Mouse (Mus musculus) stomach, postnatal 0 days (tissue): ENCODE data around the gene Sult5a1. TPM values are rescaled to one million over a fixed set of nuclear protein-coding genes. Genes with fewer than 3 reads are reported as not detected.

Experiments
- ATAC-seq: fragments of 200-750 bp; cut with Nextera tagmentation; 2 replicates; pipeline ENCODE4 v1.8.0; 2017; ENCODE audit not compliant: low FRiP score, low TSS enrichment
- DNase-seq: peaks from one replicate; pipeline ENCODE4 v3.0.0-alpha.2; 2016; ENCODE audit warnings: low spot score
- H3K27ac ChIP-seq: fragments of 300-500 bp; sonication (generic); replicated peaks from 2 replicates; pipeline ENCODE4 v1.5.1; 2014; ENCODE audit warnings: mild to moderate bottlenecking, control low read depth
- H3K27me3 ChIP-seq: fragments of 300-500 bp; sonication (generic); 2 replicates; pipeline ENCODE4 v1.6.1; 2014; ENCODE audit warnings: low read length; ENCODE audit not compliant: control insufficient read depth, insufficient read depth
- H3K36me3 ChIP-seq: fragments of 300-500 bp; sonication (generic); 2 replicates; pipeline ENCODE4 v1.6.1; 2014; ENCODE audit warnings: low read length, mixed read lengths; ENCODE audit not compliant: control insufficient read depth, insufficient read depth
- H3K4me1 ChIP-seq: fragments of 300-500 bp; sonication (generic); replicated peaks from 2 replicates; pipeline ENCODE4 v1.6.1; 2014; ENCODE audit warnings: antibody characterized with exemption; ENCODE audit not compliant: control insufficient read depth, insufficient read depth
- H3K4me2 ChIP-seq: fragments of 300-500 bp; sonication (generic); replicated peaks from 2 replicates; pipeline ENCODE4 v1.6.1; 2014; ENCODE audit warnings: low read depth, mild to moderate bottlenecking, control low read depth, moderate library complexity
- H3K4me3 ChIP-seq: fragments of 300-500 bp; sonication (generic); 2 replicates; pipeline ENCODE4 v1.5.1; 2014; ENCODE audit warnings: low read depth, low read length, control low read depth
- H3K9ac ChIP-seq: fragments of 300-500 bp; sonication (generic); 2 replicates; pipeline ENCODE4 v1.6.1; 2014; ENCODE audit warnings: mild to moderate bottlenecking, low read length, control low read depth, mixed read lengths
- H3K9me3 ChIP-seq: fragments of 300-500 bp; sonication (generic); 2 replicates; pipeline ENCODE4 v1.6.1; 2016; ENCODE audit warnings: low read length; ENCODE audit not compliant: control insufficient read depth
- CTCF ChIP-seq: IDR thresholded peaks from 2 replicates; pipeline ENCODE4 v1.5.1; 2016; ENCODE audit warnings: antibody characterized with exemption, low read depth, mild to moderate bottlenecking, moderate library complexity
- EP300 ChIP-seq: optimal IDR thresholded peaks from 2 replicates; pipeline ENCODE3; 2016; ENCODE audit warnings: antibody characterized with exemption
- WGBS: fragments of 180-500 bp; shearing (Covaris S2); extraction: QIAGEN DNeasy Blood & Tissue Kit; methylation state at CpG from one replicate; pipeline ENCODE4 v1.1.7; 2014; 5-methylcytosine and 5-hydroxymethylcytosine counted together
- polyA plus RNA-seq: library from polyadenylated mRNA; unstranded; fragments of >200 nt; fragmentation: Nextera tagmentation; extraction: Ambion mirVana; gene quantifications from 2 replicates; pipeline ENCODE4 v1.2.1, GENCODE M21; 2015

Sult5a1 gene
- polyA plus RNA-seq, 1 experiment from 2014 or later = 7.8 TPM

GRCm38 (mm10) chr8:123132953-123133352, 25.2 kb downstream of the Sult5a1 start:
- no peaks in the 10 kb centered on the region for H3K9me3 ChIP-seq
- 88% methylated on average over 2 of the region's 2 CpGs for WGBS

GRCm38 (mm10) chr8:123131041-123131440, 27.1 kb downstream of the Sult5a1 start:
- H3K36me3 ChIP-seq = no peaks in the 10 kb centered on the region
- H3K4me1 ChIP-seq = no peaks in the 10 kb centered on the region; the same call in none of the 2 replicates
- ATAC-seq = no peak
- no peak for TF ChIP-seq CTCF
- no peak for TF ChIP-seq EP300
- H3K4me2 ChIP-seq = no peak overlapping the region
- WGBS = 58% methylated on average over 9 of the region's 9 CpGs
- H3K4me3 ChIP-seq = no peak overlapping the region
- no peaks in the 10 kb centered on the region for H3K27me3 ChIP-seq
- no peaks in the 10 kb centered on the region for H3K9me3 ChIP-seq
- DNase-seq = no peak
- H3K9ac ChIP-seq = no peak overlapping the region
- H3K27ac ChIP-seq = no peak overlapping the region

More at GRCm38 (mm10) chr8:123132953-123133352, 25.2 kb downstream of the Sult5a1 start:
- H3K4me1 ChIP-seq = peaks cover 1% of the 10 kb centered on the region; the same call in 1 of the 2 replicates
- no peak overlapping the region for H3K27ac ChIP-seq
- no peak for DNase-seq
- H3K4me2 ChIP-seq = no peak overlapping the region
- no peak overlapping the region for H3K4me3 ChIP-seq
- ATAC-seq = no peak
- H3K36me3 ChIP-seq = no peaks in the 10 kb centered on the region
- TF ChIP-seq EP300 = no peak
- TF ChIP-seq CTCF = peak; percentile 42
- H3K9ac ChIP-seq = no peak overlapping the region
- no peaks in the 10 kb centered on the region for H3K27me3 ChIP-seq

- Histone ChIP-seq H3K9me3 (no peaks in the 10 kb centered on the region), H3K36me3 (no peaks in the 10 kb centered on the region), H3K4me2 (no peak overlapping the region; the same call in 1 of the 2 replicates), H3K4me3 (no peak overlapping the region), H3K4me1 (no peaks in the 10 kb centered on the region; the same call in 1 of the 2 replicates), H3K27me3 (no peaks in the 10 kb centered on the region), H3K9ac (no peak overlapping the region), H3K27ac (no peak overlapping the region)
- no peak for TF ChIP-seq EP300
- no peak for TF ChIP-seq CTCF
- 13% methylated on average over 18 of the region's 19 CpGs for WGBS
- DNase-seq = peak; percentile 89
- peak; percentile 82 for ATAC-seq
Measured at GRCm38 (mm10) chr8:123126193-123126816, 31.8 kb downstream of the Sult5a1 start.

GRCm38 (mm10) chr8:123122670-123123069, 35.4 kb downstream of the Sult5a1 start:
- Histone ChIP-seq H3K9ac (no peak overlapping the region), H3K9me3 (no peaks in the 10 kb centered on the region), H3K36me3 (no peaks in the 10 kb centered on the region)

DNA sequence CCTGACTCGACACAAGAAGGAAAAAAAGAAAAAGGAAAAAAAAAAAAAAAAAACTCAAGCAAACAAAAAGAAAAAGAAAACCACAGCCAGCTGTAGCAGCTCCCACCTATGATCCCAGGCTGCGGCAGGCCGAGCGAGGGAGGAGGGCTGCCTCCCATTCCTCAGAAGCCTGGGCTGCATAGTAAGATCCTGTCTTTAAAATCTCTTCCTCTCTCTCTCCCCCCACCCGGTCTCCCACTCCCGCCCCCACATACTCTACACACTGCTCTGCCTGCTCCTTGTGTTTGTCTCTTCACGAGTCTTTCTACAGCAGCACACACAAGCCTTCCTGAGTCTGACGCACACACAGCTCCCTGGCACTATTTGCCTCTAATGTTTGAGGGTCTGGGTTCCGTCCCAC, 36.1 kb downstream of the Sult5a1 start:
- Histone ChIP-seq H3K9ac (no peak overlapping the region), H3K36me3 (no peaks in the 10 kb centered on the region), H3K27ac (no peak overlapping the region), H3K4me3 (no peak overlapping the region), H3K4me2 (no peak overlapping the region), H3K4me1 (peaks cover 2% of the 10 kb centered on the region; the same call in 1 of the 2 replicates), H3K27me3 (peaks cover 3% of the 10 kb centered on the region; the same call in 1 of the 2 replicates), H3K9me3 (no peaks in the 10 kb centered on the region)
- DNase-seq = no peak
- WGBS = 35% methylated on average over 9 of the region's 9 CpGs
- TF ChIP-seq EP300 (no peak), CTCF (no peak)
- ATAC-seq = no peak

More at GRCm38 (mm10) chr8:123122670-123123069, 35.4 kb downstream of the Sult5a1 start:
- DNase-seq = no peak
- WGBS = 65% methylated on average over 5 of the region's 5 CpGs
- Histone ChIP-seq H3K27me3 (peaks cover 1% of the 10 kb centered on the region; the same call in 1 of the 2 replicates), H3K27ac (no peak overlapping the region), H3K4me1 (peaks cover under 1% of the 10 kb centered on the region; the same call in 1 of the 2 replicates), H3K4me2 (no peak overlapping the region), H3K4me3 (no peak overlapping the region)
- no peak for ATAC-seq
- TF ChIP-seq EP300 = no peak
- TF ChIP-seq CTCF = no peak

GRCm38 (mm10) chr8:123117744-123118143, 40.4 kb downstream of the Sult5a1 start:
- DNase-seq (no peak), ATAC-seq (no peak)
- TF ChIP-seq EP300 (no peak), CTCF (no peak)
- no peak overlapping the region for H3K9ac ChIP-seq
- H3K27me3 ChIP-seq = peaks cover 3% of the 10 kb centered on the region; the same call in 1 of the 2 replicates
- no peaks in the 10 kb centered on the region for H3K36me3 ChIP-seq
- 5% methylated on average over 17 of the region's 17 CpGs for WGBS
- peak overlapping the region; percentile 67 for H3K4me2 ChIP-seq
- H3K4me3 ChIP-seq = peak overlapping the region; percentile 43
- H3K27ac ChIP-seq = no peak overlapping the region
- 0 out of 2 replicates have a peak, but pooled peaks cover 2% of the 10 kb centered on the region for H3K4me1 ChIP-seq
- H3K9me3 ChIP-seq = no peaks in the 10 kb centered on the region
